Mouse (Mus musculus): ENCODE results near the gene Mfap2.

DNA sequence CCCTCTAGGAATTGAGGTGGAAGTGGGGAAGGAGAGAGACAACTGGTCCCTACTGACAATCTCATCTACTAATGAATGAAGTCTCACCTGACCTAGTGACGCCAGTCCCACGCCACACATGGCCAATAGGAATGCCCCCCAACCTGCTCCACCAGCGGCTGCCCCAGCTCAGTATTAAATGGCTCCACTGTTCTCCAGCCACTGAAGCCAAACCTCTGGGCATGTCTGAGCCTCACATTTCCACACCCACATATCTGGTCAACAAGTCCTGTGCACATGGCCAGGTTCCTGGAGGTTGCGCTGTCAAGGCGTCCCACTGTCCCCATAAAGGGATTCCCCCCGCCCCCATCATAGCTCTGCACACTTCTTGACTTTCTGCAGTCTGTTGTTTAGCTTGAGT lies 25.7 kb upstream of the Mfap2 start:
- no peak for TF ChIP-seq CTCF (IDR thresholded peaks at IDR 0.05; ENCODE audit: low read depth)
- TF ChIP-seq EP300 (optimal IDR thresholded peaks at IDR 0.05): no peak

Measured in stomach, postnatal 0 days (tissue).